Mouse (Mus musculus) embryonic fibroblast, embryonic 13.5 days (primary cell): ENCODE results near the gene Rsl24d1. TPM values are rescaled to one million over a fixed set of nuclear protein-coding genes. Genes with fewer than 3 reads are reported as not detected.

Source experiments
- H3K27ac ChIP-seq: 2 replicates; pipeline ENCODE4 v1.5.1; 2012; ENCODE audit warnings: low read length, control low read depth, inconsistent platforms; ENCODE audit not compliant: insufficient read depth
- H3K4me1 ChIP-seq: 2 replicates; pipeline ENCODE4 v1.6.1; 2011; ENCODE audit warnings: low read length; ENCODE audit not compliant: control insufficient read depth, insufficient read depth
- H3K4me3 ChIP-seq: 2 replicates; pipeline ENCODE4 v1.5.1; 2011; ENCODE audit warnings: mild to moderate bottlenecking, control low read depth, low read length; ENCODE audit not compliant: insufficient read depth
- CTCF ChIP-seq: IDR thresholded peaks from 2 replicates; pipeline ENCODE4 v1.5.1; 2011; ENCODE audit warnings: mild to moderate bottlenecking, control low read depth, low read length, moderate library complexity, borderline replicate concordance; ENCODE audit not compliant: insufficient read depth
- POLR2A ChIP-seq: IDR thresholded peaks from 2 replicates; pipeline ENCODE4 v1.6.1; 2011; ENCODE audit warnings: low read depth, mild to moderate bottlenecking, control low read depth, low read length, moderate library complexity
- polyA plus RNA-seq: library from polyadenylated mRNA; stranded (reverse); fragments of >200 nt; gene quantifications from 2 replicates; pipeline ENCODE4 v1.2.4, GENCODE M21; 2011; ENCODE audit warnings: low read depth; ENCODE audit not compliant: missing spikeins, insufficient read length

Rsl24d1 gene
- polyA plus RNA-seq, 1 experiment, result 60.8 TPM

GRCm38 (mm10) chr9:73127457-73127856 lies 14.2 kb downstream of the Rsl24d1 start:
- no peak overlapping the region for H3K27ac ChIP-seq
- peaks cover 5% of the 10 kb centered on the region; the same call in 1 of the 2 replicates for H3K4me1 ChIP-seq
- TF ChIP-seq CTCF, result no peak
- no peak for TF ChIP-seq POLR2A
- H3K4me3 ChIP-seq, result no peak overlapping the region

DNA sequence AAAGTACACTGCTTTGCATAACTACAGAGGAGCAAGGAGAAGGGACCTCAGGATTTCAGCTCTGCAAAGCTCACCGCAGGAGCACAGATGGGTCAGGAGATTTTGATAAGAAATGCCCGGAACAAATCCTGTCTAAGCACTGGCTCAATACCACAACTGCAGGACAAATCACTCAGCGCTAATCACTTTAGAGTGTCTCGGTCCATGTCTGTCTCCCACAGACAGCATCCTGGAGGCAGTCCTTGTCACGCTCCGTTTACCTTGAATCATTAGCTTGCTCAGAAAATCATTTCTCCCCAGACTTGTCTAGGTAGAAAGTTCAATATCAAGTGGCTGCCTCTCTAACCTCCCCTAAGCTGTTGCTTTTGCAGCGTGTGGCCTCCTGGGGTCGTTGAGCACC lies 16.6 kb downstream of the Rsl24d1 start:
- H3K4me3 ChIP-seq, result no peak overlapping the region
- peaks cover 5% of the 10 kb centered on the region; the same call in 1 of the 2 replicates for H3K4me1 ChIP-seq
- H3K27ac ChIP-seq, result no peak overlapping the region
- TF ChIP-seq CTCF (no peak), POLR2A (no peak)

GRCm38 (mm10) chr9:73130529-73130928 lies 17.3 kb downstream of the Rsl24d1 start:
- no peak for TF ChIP-seq POLR2A
- TF ChIP-seq CTCF, result no peak
- Histone ChIP-seq H3K4me1 (peaks cover 5% of the 10 kb centered on the region; the same call in 1 of the 2 replicates), H3K27ac (no peak overlapping the region), H3K4me3 (no peak overlapping the region)

DNA sequence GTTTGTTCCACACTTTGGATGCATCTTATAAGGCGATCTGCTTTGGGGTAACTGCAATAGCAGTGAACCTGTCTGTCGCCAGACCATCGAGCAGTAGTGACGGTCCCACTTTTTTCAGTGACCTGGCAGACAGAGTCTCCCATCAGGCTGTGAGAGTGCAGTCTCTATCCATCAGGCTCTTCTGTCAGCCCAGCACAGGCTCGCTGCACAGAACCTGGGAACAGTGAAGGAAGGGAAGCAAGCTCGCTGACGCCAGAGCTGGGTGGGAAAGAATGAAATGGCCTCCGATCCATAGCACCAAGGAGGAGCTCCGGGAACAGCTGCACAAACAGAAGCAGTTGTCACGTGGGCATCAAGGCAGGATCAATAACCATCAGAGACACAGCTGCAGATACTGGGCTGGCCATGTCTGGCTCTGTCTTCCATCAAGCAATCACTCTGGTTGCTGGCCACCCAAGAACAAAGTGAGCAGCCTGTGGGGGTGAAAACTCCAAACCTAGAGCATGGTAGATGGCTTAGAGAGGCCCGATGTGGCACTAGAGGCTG lies 24.2 kb downstream of the Rsl24d1 start:
- Histone ChIP-seq H3K4me1 (no peaks in the 10 kb centered on the region), H3K4me3 (no peak overlapping the region), H3K27ac (no peak overlapping the region)
- TF ChIP-seq POLR2A (no peak), CTCF (no peak)

- no peaks in the 10 kb centered on the region for H3K4me1 ChIP-seq
- TF ChIP-seq CTCF, result no peak
- no peak for TF ChIP-seq POLR2A
Measured at GRCm38 (mm10) chr9:73154347-73154746, 41.1 kb downstream of the Rsl24d1 start.

GRCm38 (mm10) chr9:73157968-73158367 lies 44.7 kb downstream of the Rsl24d1 start:
- Histone ChIP-seq H3K27ac (no peak overlapping the region), H3K4me1 (no peaks in the 10 kb centered on the region), H3K4me3 (no peak overlapping the region)
- TF ChIP-seq CTCF (no peak), POLR2A (no peak)

More at GRCm38 (mm10) chr9:73154347-73154746, 41.1 kb downstream of the Rsl24d1 start:
- H3K27ac ChIP-seq, result no peak overlapping the region
- no peak overlapping the region for H3K4me3 ChIP-seq

DNA sequence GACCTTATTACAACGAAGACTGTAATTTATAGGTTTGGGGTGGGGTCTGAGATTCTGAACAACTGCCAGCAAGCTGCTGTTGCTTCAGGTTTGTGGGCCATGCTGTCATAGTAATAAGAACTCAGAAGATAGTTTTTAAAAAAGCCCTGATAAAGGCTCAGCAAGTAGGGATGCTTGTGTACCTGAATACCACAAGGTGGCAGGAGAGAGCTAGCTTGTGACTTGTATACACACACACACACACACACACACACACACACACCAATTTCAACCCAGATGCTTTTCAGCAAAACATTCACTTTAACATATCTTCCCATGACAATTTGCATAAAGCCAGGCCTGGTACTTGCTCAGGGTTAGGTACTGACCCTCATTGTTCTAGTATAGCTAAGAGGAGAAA lies 46.0 kb downstream of the Rsl24d1 start:
- Histone ChIP-seq H3K27ac (no peak overlapping the region), H3K4me3 (no peak overlapping the region), H3K4me1 (no peaks in the 10 kb centered on the region)
- TF ChIP-seq CTCF (no peak), POLR2A (no peak)

DNA sequence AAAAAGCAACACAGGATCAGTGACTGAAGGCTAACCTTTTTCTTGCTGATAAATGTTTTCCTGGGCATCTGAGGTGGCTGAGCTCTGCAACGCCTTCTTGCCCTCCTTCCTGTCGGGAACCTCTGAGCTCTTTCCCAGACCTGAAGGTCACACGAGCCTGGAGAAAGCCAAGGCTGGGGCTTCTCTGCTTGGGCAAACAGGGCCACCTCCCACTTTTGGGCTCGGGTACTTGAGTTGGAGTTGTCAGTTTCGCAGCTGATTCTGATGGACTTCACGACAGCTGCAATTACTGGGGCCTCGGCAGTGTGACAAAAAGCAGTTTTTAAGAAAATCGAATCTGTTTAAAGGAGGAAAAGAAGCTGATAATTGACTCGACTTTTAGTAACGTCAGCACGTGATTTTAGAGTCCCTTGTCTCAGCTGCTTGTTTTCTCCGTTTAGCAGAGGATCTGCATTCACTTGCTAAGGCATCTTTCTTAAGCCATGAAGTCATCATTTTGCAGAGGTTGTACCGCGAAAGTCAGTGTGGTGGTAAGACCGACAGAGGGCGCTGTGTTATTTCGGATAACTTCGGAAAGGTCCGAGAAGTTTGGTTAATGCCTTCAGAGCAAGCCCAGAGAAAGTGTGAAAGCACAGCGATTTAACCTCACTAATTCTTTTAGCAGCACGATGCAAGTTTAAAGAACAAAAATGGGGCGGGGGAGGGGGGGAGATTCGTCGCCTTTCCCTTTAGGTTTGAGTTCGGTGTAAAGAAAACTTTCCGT lies 49.5 kb downstream of the Rsl24d1 start:
- TF ChIP-seq POLR2A (no peak), CTCF (peak; percentile 56; the same call in 1 of the 2 replicates)
- H3K4me1 ChIP-seq, result no peaks in the 10 kb centered on the region
- peak overlapping the region; percentile 16; the same call in 1 of the 2 replicates for H3K4me3 ChIP-seq
- no peak overlapping the region for H3K27ac ChIP-seq

- H3K4me1 ChIP-seq, result no peaks in the 10 kb centered on the region
- no peak overlapping the region for H3K27ac ChIP-seq
- TF ChIP-seq POLR2A, result no peak
- TF ChIP-seq CTCF, result no peak
- H3K4me3 ChIP-seq, result no peak overlapping the region
Measured at GRCm38 (mm10) chr9:73165631-73166030, 52.4 kb downstream of the Rsl24d1 start.

Other genes starting within 250 kb of the Rsl24d1 start
- gene Pygo1, start 187.8 kb upstream of the Rsl24d1 start, polyA plus RNA-seq, result 5.0 and 8.0 TPM in 2 replicates
- gene Dyx1c1, start 154.6 kb upstream of the Rsl24d1 start, polyA plus RNA-seq, result 0.86 and 0.95 TPM in 2 replicates
- gene Gm44503, start 154.6 kb upstream of the Rsl24d1 start, polyA plus RNA-seq, result 0.30 TPM in 1 of 2 replicates, not detected in the other
- gene Ccpg1os, start 128.0 kb upstream of the Rsl24d1 start, polyA plus RNA-seq, result 5.5 and 6.5 TPM in 2 replicates
- 28.1 and 30.7 TPM in 2 replicates for gene Ccpg1, start 128.0 kb upstream of the Rsl24d1 start, polyA plus RNA-seq
- 15.9 and 17.5 TPM in 2 replicates for gene Pigb, start 73.0 kb upstream of the Rsl24d1 start, polyA plus RNA-seq
- gene Rab27a, start 68.6 kb upstream of the Rsl24d1 start, polyA plus RNA-seq, result 2.5 and 5.1 TPM in 2 replicates
- gene Khdc3, start 11.6 kb upstream of the Rsl24d1 start, polyA plus RNA-seq, result not detected in 2 replicates
- not detected in 2 replicates for gene Gm20509, start 11.0 kb upstream of the Rsl24d1 start, polyA plus RNA-seq